Mouse (Mus musculus): Measurements from ENCODE around the gene Senp8. TPM values are rescaled to one million over a fixed set of nuclear protein-coding genes. Genes with fewer than 3 reads are reported as not detected.
A peak's percentile ranks its signal among the peaks of the same experiment; 100 is the strongest.
"Not testable (repeated sequence)": the region's sequence is repeated elsewhere in the genome, so short reads cannot be mapped to it uniquely, and the experiment has no call there.

Senp8 gene
- 13.0 and 15.1 TPM in 2 replicates for polyA plus RNA-seq (2016; fragmentation: Nextera tagmentation; extraction: Ambion mirVana)

- Histone ChIP-seq H3K9ac (peak within 1 kb of the TSS; percentile 84), H3K27ac (ENCODE audit: poor library complexity, severe bottlenecking) (peak within 1 kb of the TSS; percentile 93), H3K27me3 (replicated peaks) (no peaks in the 10 kb centered on the region), H3K4me1 (replicated peaks) (peaks cover 9% of the 10 kb centered on the region), H3K4me2 (peak within 1 kb of the TSS; percentile 93), H3K36me3 (no peaks in the 10 kb centered on the region), H3K9me3 (replicated peaks) (no peaks in the 10 kb centered on the region), H3K4me3 (peak within 1 kb of the TSS; percentile 74)
- ATAC-seq (ENCODE audit: insufficient number of reproducible peaks, low FRiP score): peak; percentile 97
- under 1% methylated on average over 59 of the region's 59 CpGs for WGBS
These were observed at the start of gene Senp8, which contains the start of gene Myo9a for GRCm38 (mm10) chr9:59750267-59751065. Gene Senp8 (minus strand): TSS chr9:59750710. Gene Myo9a (plus strand): TSS chr9:59750896.

- H3K4me2 ChIP-seq; H3K9me3 ChIP-seq (replicated peaks); H3K9ac ChIP-seq; H3K27me3 ChIP-seq (replicated peaks); H3K4me1 ChIP-seq (replicated peaks); H3K4me3 ChIP-seq; H3K36me3 ChIP-seq; H3K27ac ChIP-seq (ENCODE audit: poor library complexity, severe bottlenecking); ATAC-seq (ENCODE audit: insufficient number of reproducible peaks, low FRiP score): not testable (repeated sequence)
- 87% methylated on average over 12 of the region's 13 CpGs for WGBS
These were observed 16.5 kb upstream of the Senp8 start for GRCm38 (mm10) chr9:59766966-59767461.

- H3K4me1 ChIP-seq (replicated peaks): no peaks in the 10 kb centered on the region
- 67% methylated on average over 3 of the region's 3 CpGs for WGBS
- ATAC-seq (ENCODE audit: insufficient number of reproducible peaks, low FRiP score): no peak
- H3K9me3 ChIP-seq (replicated peaks): no peaks in the 10 kb centered on the region
- H3K9ac ChIP-seq: no peak overlapping the region
- H3K4me2 ChIP-seq: no peak overlapping the region
- no peak overlapping the region for H3K4me3 ChIP-seq
- no peaks in the 10 kb centered on the region for H3K36me3 ChIP-seq
- no peak overlapping the region for H3K27ac ChIP-seq (ENCODE audit: poor library complexity, severe bottlenecking)
- no peaks in the 10 kb centered on the region for H3K27me3 ChIP-seq (replicated peaks)
These were observed 10.0 kb upstream of the Senp8 start for GRCm38 (mm10) chr9:59760515-59760914.

- H3K36me3 ChIP-seq; H3K27ac ChIP-seq (ENCODE audit: poor library complexity, severe bottlenecking); H3K4me2 ChIP-seq; H3K9me3 ChIP-seq (replicated peaks); H3K4me1 ChIP-seq (replicated peaks); ATAC-seq (ENCODE audit: insufficient number of reproducible peaks, low FRiP score); H3K27me3 ChIP-seq (replicated peaks); H3K4me3 ChIP-seq; H3K9ac ChIP-seq: not testable (repeated sequence)
- 94% methylated on average over 3 of the region's 3 CpGs for WGBS
These were observed 6.5 kb upstream of the Senp8 start for GRCm38 (mm10) chr9:59757016-59757415.

- Histone ChIP-seq H3K9ac (no peak overlapping the region), H3K27ac (ENCODE audit: poor library complexity, severe bottlenecking) (no peak overlapping the region), H3K4me2 (no peak overlapping the region), H3K4me3 (no peak overlapping the region), H3K36me3 (no peaks in the 10 kb centered on the region), H3K27me3 (replicated peaks) (no peaks in the 10 kb centered on the region), H3K9me3 (replicated peaks) (no peaks in the 10 kb centered on the region), H3K4me1 (replicated peaks) (no peaks in the 10 kb centered on the region)
- ATAC-seq (ENCODE audit: insufficient number of reproducible peaks, low FRiP score): no peak
- WGBS: 66% methylated on average over 2 of the region's 2 CpGs
These were observed 4.7 kb upstream of the Senp8 start for GRCm38 (mm10) chr9:59755199-59755598.

GRCm38 (mm10) chr9:59751966-59752365 is 1.5 kb upstream of the Senp8 start:
- peak overlapping the region; percentile 93; the same call in 1 of the 2 replicates for H3K27ac ChIP-seq (ENCODE audit: poor library complexity, severe bottlenecking)
- no peaks in the 10 kb centered on the region for H3K9me3 ChIP-seq (replicated peaks)
- no peak for ATAC-seq (ENCODE audit: insufficient number of reproducible peaks, low FRiP score)
- H3K4me2 ChIP-seq: peak overlapping the region; percentile 93
- peak overlapping the region; percentile 74 for H3K4me3 ChIP-seq
- H3K36me3 ChIP-seq: no peaks in the 10 kb centered on the region
- H3K4me1 ChIP-seq (replicated peaks): peaks cover 9% of the 10 kb centered on the region
- H3K9ac ChIP-seq: peak overlapping the region; percentile 80
- WGBS: 2% methylated on average over 2 of the region's 2 CpGs
- no peaks in the 10 kb centered on the region for H3K27me3 ChIP-seq (replicated peaks)

- under 1% methylated on average over 45 of the region's 49 CpGs for WGBS
- Histone ChIP-seq H3K36me3 (no peaks in the 10 kb centered on the region), H3K9ac (peak overlapping the region; percentile 80), H3K4me1 (replicated peaks) (peaks cover 9% of the 10 kb centered on the region), H3K4me2 (peak overlapping the region; percentile 93), H3K9me3 (replicated peaks) (no peaks in the 10 kb centered on the region), H3K27me3 (replicated peaks) (no peaks in the 10 kb centered on the region), H3K4me3 (peak overlapping the region; percentile 74), H3K27ac (ENCODE audit: poor library complexity, severe bottlenecking) (peak overlapping the region; percentile 93)
- ATAC-seq (ENCODE audit: insufficient number of reproducible peaks, low FRiP score): peak; percentile 95
These were observed 614 bp upstream of the Senp8 start for GRCm38 (mm10) chr9:59751066-59751581.

GRCm38 (mm10) chr9:59749581-59750265 is 787 bp downstream of the Senp8 start:
- 29% methylated on average over 12 of the region's 12 CpGs for WGBS
- peak overlapping the region; percentile 74 for H3K4me3 ChIP-seq
- no peak for ATAC-seq (ENCODE audit: insufficient number of reproducible peaks, low FRiP score)
- H3K36me3 ChIP-seq: no peaks in the 10 kb centered on the region
- H3K4me1 ChIP-seq (replicated peaks): peaks cover 9% of the 10 kb centered on the region
- peak overlapping the region; percentile 92; the same call in 1 of the 2 replicates for H3K27ac ChIP-seq (ENCODE audit: poor library complexity, severe bottlenecking)
- peak overlapping the region; percentile 84 for H3K9ac ChIP-seq
- H3K9me3 ChIP-seq (replicated peaks): no peaks in the 10 kb centered on the region
- H3K27me3 ChIP-seq (replicated peaks): no peaks in the 10 kb centered on the region
- H3K4me2 ChIP-seq: peak overlapping the region; percentile 93

GRCm38 (mm10) chr9:59748969-59749368 is 1.5 kb downstream of the Senp8 start:
- Histone ChIP-seq H3K36me3 (no peaks in the 10 kb centered on the region), H3K9me3 (replicated peaks) (no peaks in the 10 kb centered on the region), H3K4me2 (peak overlapping the region; percentile 2; the same call in 1 of the 2 replicates), H3K27ac (ENCODE audit: poor library complexity, severe bottlenecking) (no peak overlapping the region), H3K4me1 (replicated peaks) (peaks cover 9% of the 10 kb centered on the region), H3K9ac (no peak overlapping the region), H3K27me3 (replicated peaks) (no peaks in the 10 kb centered on the region), H3K4me3 (no peak overlapping the region)
- ATAC-seq (ENCODE audit: insufficient number of reproducible peaks, low FRiP score): no peak
- WGBS: 75% methylated on average over 11 of the region's 11 CpGs

- H3K4me3 ChIP-seq: no peak overlapping the region
- peaks cover 9% of the 10 kb centered on the region for H3K4me1 ChIP-seq (replicated peaks)
- H3K9me3 ChIP-seq (replicated peaks): no peaks in the 10 kb centered on the region
- no peaks in the 10 kb centered on the region for H3K27me3 ChIP-seq (replicated peaks)
- H3K9ac ChIP-seq: no peak overlapping the region
- no peak overlapping the region for H3K4me2 ChIP-seq
- no peak overlapping the region for H3K27ac ChIP-seq (ENCODE audit: poor library complexity, severe bottlenecking)
- no peak for ATAC-seq (ENCODE audit: insufficient number of reproducible peaks, low FRiP score)
- 63% methylated on average over 2 of the region's 2 CpGs for WGBS
- no peaks in the 10 kb centered on the region for H3K36me3 ChIP-seq
These were observed 2.1 kb downstream of the Senp8 start for GRCm38 (mm10) chr9:59748387-59748786.

- H3K27ac ChIP-seq (ENCODE audit: poor library complexity, severe bottlenecking): no peak overlapping the region
- H3K36me3 ChIP-seq: no peaks in the 10 kb centered on the region
- 89% methylated on average over 3 of the region's 3 CpGs for WGBS
- H3K4me1 ChIP-seq (replicated peaks): peaks cover 3% of the 10 kb centered on the region; the same call in 1 of the 2 replicates
- H3K27me3 ChIP-seq (replicated peaks): no peaks in the 10 kb centered on the region
- no peaks in the 10 kb centered on the region for H3K9me3 ChIP-seq (replicated peaks)
- H3K4me3 ChIP-seq: no peak overlapping the region
- no peak overlapping the region for H3K9ac ChIP-seq
- ATAC-seq (ENCODE audit: insufficient number of reproducible peaks, low FRiP score): no peak
- H3K4me2 ChIP-seq: no peak overlapping the region
These were observed 6.6 kb downstream of the Senp8 start for GRCm38 (mm10) chr9:59743903-59744302.
